Mouse (Mus musculus) neural tube, embryonic 11.5 days (tissue): ENCODE results near the gene Adgrl2. TPM values are rescaled to one million over a fixed set of nuclear protein-coding genes. Genes with fewer than 3 reads are reported as not detected.
A peak's percentile ranks its signal among the peaks of the same experiment; 100 is the strongest.

Experiments used
- ATAC-seq: fragments of 200-750 bp; cut with Nextera tagmentation; 2 replicates; pipeline ENCODE4 v1.8.0; 2017; ENCODE audit warnings: moderate number of reproducible peaks, mild to moderate bottlenecking, moderate TSS enrichment, moderate library complexity; ENCODE audit not compliant: insufficient read depth, low FRiP score, low TSS enrichment
- DNase-seq: peaks from one replicate; pipeline ENCODE4 v3.0.0-alpha.2; 2015; ENCODE audit warnings: low spot score
- H3K27ac ChIP-seq: fragments of 300-500 bp; sonication (generic); 2 replicates; pipeline ENCODE4 v1.5.1; 2014; ENCODE audit warnings: low read depth, mild to moderate bottlenecking, low read length
- H3K27me3 ChIP-seq: fragments of 300-500 bp; sonication (generic); 2 replicates; pipeline ENCODE4 v1.6.1; 2014; ENCODE audit warnings: mild to moderate bottlenecking, low read length, mixed read lengths; ENCODE audit not compliant: control insufficient read depth, insufficient read depth
- H3K36me3 ChIP-seq: fragments of 300-500 bp; sonication (generic); 2 replicates; pipeline ENCODE4 v1.6.1; 2014; ENCODE audit warnings: mild to moderate bottlenecking, low read length, moderate library complexity, mixed read lengths; ENCODE audit not compliant: control insufficient read depth, insufficient read depth
- H3K4me1 ChIP-seq: fragments of 300-500 bp; sonication (generic); 2 replicates; pipeline ENCODE4 v1.6.1; 2014; ENCODE audit warnings: low read length, mixed read lengths; ENCODE audit not compliant: control insufficient read depth, insufficient read depth
- H3K4me2 ChIP-seq: fragments of 300-500 bp; sonication (generic); 2 replicates; pipeline ENCODE4 v1.6.1; 2014; ENCODE audit warnings: low read depth, mild to moderate bottlenecking, moderate library complexity
- H3K4me3 ChIP-seq: fragments of 300-500 bp; sonication (generic); 2 replicates; pipeline ENCODE4 v1.5.1; 2014; ENCODE audit warnings: low read depth, low read length
- H3K9ac ChIP-seq: fragments of 300-500 bp; sonication (generic); 2 replicates; pipeline ENCODE4 v1.6.1; 2014; ENCODE audit warnings: mild to moderate bottlenecking, low read length
- H3K9me3 ChIP-seq: fragments of 300-500 bp; sonication (generic); 2 replicates; pipeline ENCODE4 v1.6.1; 2016; ENCODE audit warnings: low read length; ENCODE audit not compliant: control insufficient read depth
- WGBS: fragments of 180-500 bp; shearing (Covaris S2); extraction: QIAGEN DNeasy Blood & Tissue Kit; methylation state at CpG from one replicate; pipeline ENCODE4 v1.1.7; 2014; 5-methylcytosine and 5-hydroxymethylcytosine counted together
- polyA plus RNA-seq: library from polyadenylated mRNA; unstranded; fragments of >200 nt; fragmentation: Nextera tagmentation; extraction: Ambion mirVana; gene quantifications from 2 replicates; pipeline ENCODE4 v1.2.1, GENCODE M21; 2014

Gene Adgrl2
- polyA plus RNA-seq, 1 experiment from 2014 or later: 85.0 TPM

- ATAC-seq: no peak
- Histone ChIP-seq H3K9me3 (no peaks in the 10 kb centered on the region), H3K27me3 (no peaks in the 10 kb centered on the region), H3K9ac (no peak overlapping the region), H3K27ac (no peak overlapping the region), H3K36me3 (no peaks in the 10 kb centered on the region), H3K4me2 (no peak overlapping the region), H3K4me3 (no peak overlapping the region), H3K4me1 (no peaks in the 10 kb centered on the region)
- 92% methylated on average over 7 of the region's 7 CpGs for WGBS
- no peak for DNase-seq
Observed at GRCm38 (mm10) chr3:148866053-148866452, 124.3 kb downstream of the Adgrl2 start.

- no peak for ATAC-seq
- H3K4me2 ChIP-seq: no peak overlapping the region
- H3K9me3 ChIP-seq: no peaks in the 10 kb centered on the region
- no peak overlapping the region for H3K4me3 ChIP-seq
- H3K27ac ChIP-seq: no peak overlapping the region
- DNase-seq: no peak
- 81% methylated on average over 7 of the region's 7 CpGs for WGBS
- H3K9ac ChIP-seq: no peak overlapping the region
- no peaks in the 10 kb centered on the region for H3K4me1 ChIP-seq
- H3K36me3 ChIP-seq: no peaks in the 10 kb centered on the region
- H3K27me3 ChIP-seq: no peaks in the 10 kb centered on the region
Observed at GRCm38 (mm10) chr3:148865234-148865633, 125.1 kb downstream of the Adgrl2 start.

GRCm38 (mm10) chr3:148861860-148862259 lies 128.5 kb downstream of the Adgrl2 start:
- H3K27ac ChIP-seq: no peak overlapping the region
- ATAC-seq: peak; percentile 64
- no peak overlapping the region for H3K9ac ChIP-seq
- H3K4me2 ChIP-seq: no peak overlapping the region
- no peaks in the 10 kb centered on the region for H3K27me3 ChIP-seq
- no peak for DNase-seq
- 26% methylated on average over 7 of the region's 7 CpGs for WGBS
- H3K4me3 ChIP-seq: no peak overlapping the region
- H3K36me3 ChIP-seq: 0 out of 2 replicates have a peak, but pooled peaks cover 3% of the 10 kb centered on the region
- no peaks in the 10 kb centered on the region for H3K9me3 ChIP-seq
- H3K4me1 ChIP-seq: no peaks in the 10 kb centered on the region

GRCm38 (mm10) chr3:148854306-148854910 lies 135.9 kb downstream of the Adgrl2 start:
- no peak overlapping the region for H3K27ac ChIP-seq
- peak overlapping the region; percentile 38; the same call in 1 of the 2 replicates for H3K9ac ChIP-seq
- H3K4me3 ChIP-seq: no peak overlapping the region
- DNase-seq (peak; percentile 44), ATAC-seq (peak; percentile 65)
- H3K4me1 ChIP-seq: peaks cover 18% of the 10 kb centered on the region; the same call in 1 of the 2 replicates
- H3K36me3 ChIP-seq: peaks cover 5% of the 10 kb centered on the region
- no peaks in the 10 kb centered on the region for H3K9me3 ChIP-seq
- no peaks in the 10 kb centered on the region for H3K27me3 ChIP-seq
- H3K4me2 ChIP-seq: peak overlapping the region; percentile 32
- WGBS: 26% methylated on average over 12 of the region's 12 CpGs

- no peaks in the 10 kb centered on the region for H3K27me3 ChIP-seq
- H3K9me3 ChIP-seq: no peaks in the 10 kb centered on the region
- peak; percentile 45; the same call in 1 of the 2 replicates for ATAC-seq
- H3K27ac ChIP-seq: no peak overlapping the region
- H3K4me1 ChIP-seq: peaks cover 18% of the 10 kb centered on the region; the same call in 1 of the 2 replicates
- WGBS: 35% methylated on average over 8 of the region's 8 CpGs
- no peak overlapping the region for H3K4me3 ChIP-seq
- no peak overlapping the region for H3K9ac ChIP-seq
- DNase-seq: peak; percentile 35
- no peak overlapping the region for H3K4me2 ChIP-seq
- H3K36me3 ChIP-seq: peaks cover 2% of the 10 kb centered on the region
Observed at GRCm38 (mm10) chr3:148853372-148853771, 137.0 kb downstream of the Adgrl2 start.

GRCm38 (mm10) chr3:148852556-148852955 lies 137.8 kb downstream of the Adgrl2 start:
- no peak overlapping the region for H3K4me2 ChIP-seq
- H3K9ac ChIP-seq: no peak overlapping the region
- WGBS: 39% methylated on average over 12 of the region's 12 CpGs
- H3K9me3 ChIP-seq: no peaks in the 10 kb centered on the region
- DNase-seq (no peak), ATAC-seq (no peak)
- H3K4me1 ChIP-seq: peaks cover 18% of the 10 kb centered on the region; the same call in 1 of the 2 replicates
- no peak overlapping the region for H3K27ac ChIP-seq
- no peak overlapping the region for H3K4me3 ChIP-seq
- H3K36me3 ChIP-seq: peaks cover 2% of the 10 kb centered on the region
- H3K27me3 ChIP-seq: no peaks in the 10 kb centered on the region

- H3K9ac ChIP-seq: no peak overlapping the region
- DNase-seq (no peak), ATAC-seq (no peak)
- peaks cover 2% of the 10 kb centered on the region for H3K36me3 ChIP-seq
- WGBS: 93% methylated on average over 4 of the region's 4 CpGs
- peaks cover 18% of the 10 kb centered on the region; the same call in 1 of the 2 replicates for H3K4me1 ChIP-seq
- H3K4me3 ChIP-seq: no peak overlapping the region
- no peaks in the 10 kb centered on the region for H3K9me3 ChIP-seq
- no peaks in the 10 kb centered on the region for H3K27me3 ChIP-seq
- H3K4me2 ChIP-seq: no peak overlapping the region
- H3K27ac ChIP-seq: no peak overlapping the region
Observed at GRCm38 (mm10) chr3:148850821-148851220, 139.5 kb downstream of the Adgrl2 start.

- Histone ChIP-seq H3K9ac (no peak overlapping the region), H3K4me1 (peaks cover 9% of the 10 kb centered on the region; the same call in 1 of the 2 replicates), H3K27ac (no peak overlapping the region), H3K4me2 (no peak overlapping the region), H3K9me3 (no peaks in the 10 kb centered on the region), H3K36me3 (peaks cover 2% of the 10 kb centered on the region), H3K4me3 (no peak overlapping the region), H3K27me3 (no peaks in the 10 kb centered on the region)
- WGBS: 87% methylated on average over 2 of the region's 2 CpGs
- DNase-seq (no peak), ATAC-seq (no peak)
Observed at GRCm38 (mm10) chr3:148848366-148848765, 142.0 kb downstream of the Adgrl2 start.

GRCm38 (mm10) chr3:148844182-148844581 lies 146.2 kb downstream of the Adgrl2 start:
- H3K9ac ChIP-seq: no peak overlapping the region
- WGBS: 89% methylated on average over 6 of the region's 6 CpGs
- H3K9me3 ChIP-seq: no peaks in the 10 kb centered on the region
- DNase-seq (no peak), ATAC-seq (no peak)
- no peak overlapping the region for H3K4me3 ChIP-seq
- no peaks in the 10 kb centered on the region for H3K27me3 ChIP-seq
- H3K36me3 ChIP-seq: no peaks in the 10 kb centered on the region; the same call in none of the 2 replicates
- H3K27ac ChIP-seq: no peak overlapping the region
- no peaks in the 10 kb centered on the region for H3K4me1 ChIP-seq
- no peak overlapping the region for H3K4me2 ChIP-seq
